Comparison of ENCODE assay signal across 8 mouse cellular contexts in genomic region chr1:189007239-189007979, GRCm38 (mm10). TPM values are rescaled to one million over a fixed set of nuclear protein-coding genes. Genes with fewer than 3 reads are reported as not detected.
DNase-seq lines count a peak whose midpoint lies in the region; ATAC-seq and TF ChIP-seq lines count a peak whose summit lies in the region.

Gene Kctd3, minus strand, starts transcription at chr1:189007841.

- no peaks in the 10 kb centered on the region for H3K9me3 ChIP-seq in hindbrain, postnatal 0 days (ENCODE audit: low read length)

- peak within 1 kb of the TSS; percentile 91 for H3K27ac ChIP-seq in gastrocnemius, adult 2 months
- H3K27ac ChIP-seq in hindbrain, postnatal 0 days: peak within 1 kb of the TSS; percentile 79
- H3K27ac ChIP-seq in left cerebral cortex, adult 2 months: peak within 1 kb of the TSS; percentile 89

- H3K4me2 ChIP-seq in hindbrain, postnatal 0 days (ENCODE audit: low read depth, low read length): peak within 1 kb of the TSS; percentile 93

- H3K9ac ChIP-seq in hindbrain, postnatal 0 days (replicated peaks; ENCODE audit: low read length): peak within 1 kb of the TSS; percentile 98

- WGBS in hindbrain, postnatal 0 days: under 1% methylated on average over 65 of the region's 74 CpGs

- no peaks in the 10 kb centered on the region for H3K27me3 ChIP-seq in hindbrain, postnatal 0 days (ENCODE audit: insufficient read depth, low read length)

- TF ChIP-seq CTCF in gastrocnemius, adult 2 months (IDR thresholded peaks at IDR 0.05): no peak
- no peak for TF ChIP-seq CTCF in hindbrain, postnatal 0 days (IDR thresholded peaks at IDR 0.05; ENCODE audit: low read depth)
- no peak for TF ChIP-seq CTCF in left cerebral cortex, adult 2 months (IDR thresholded peaks at IDR 0.05)

- peak within 1 kb of the TSS; percentile 80 for H3K4me3 ChIP-seq in gastrocnemius, adult 2 months
- H3K4me3 ChIP-seq in hindbrain, postnatal 0 days (ENCODE audit: low read length): peak within 1 kb of the TSS; percentile 97
- H3K4me3 ChIP-seq in left cerebral cortex, adult 2 months: peak within 1 kb of the TSS; percentile 94

- ATAC-seq in common myeloid progenitor, adult 5-6 weeks (replicated peaks; ENCODE audit: low read depth, poor library complexity, severe bottlenecking): peak; percentile 97
- ATAC-seq in hindbrain, postnatal 0 days: peak; percentile 92
- peak; percentile 97 for ATAC-seq in megakaryocyte, adult 5-6 weeks (ENCODE audit: poor library complexity, severe bottlenecking)

- no peaks in the 10 kb centered on the region for H3K36me3 ChIP-seq in hindbrain, postnatal 0 days (ENCODE audit: insufficient read depth, low read length)

- DNase-seq in ZHBTc4 (ENCODE audit: low read depth, low spot score): peak; percentile 97
- peak; percentile 98 for DNase-seq in gastrocnemius, adult 2 months
- DNase-seq in hindbrain, postnatal 0 days (ENCODE audit: low spot score): peak; percentile 96
- DNase-seq in left cerebral cortex, adult 2 months (ENCODE audit: extremely low spot score in 1 of 2, low spot score in 2 of 2): peak; percentile 97 to 100
- DNase-seq in right cerebral cortex, adult 2 months (ENCODE audit: low spot score in 2 of 2): peak; percentile 96 to 99
- DNase-seq in urinary bladder, postnatal 14 days (ENCODE audit: low spot score): peak; percentile 99

- peaks cover 10% of the 10 kb centered on the region for H3K4me1 ChIP-seq in hindbrain, postnatal 0 days (ENCODE audit: insufficient read depth, low read length)

- intact Hi-C loops in gastrocnemius, adult 2 months (cut with DNase I): no loop called here
- intact Hi-C loops in left cerebral cortex, adult 2 months (cut with DNase I): no loop called here

RNA-seq across cellular contexts. Expression of gene Kctd3, which starts in this region (rescaled TPM):
- 17.0 and 20.3 TPM in 2 replicates for total RNA-seq in common myeloid progenitor, adult 5-6 weeks (2017)
- 10 to 100 TPM; 12.3 to 19.9 TPM for total RNA-seq in gastrocnemius, adult 2 months (2021)
- total RNA-seq in hindbrain, postnatal 0 days (2014; rRNA removed): 65.0 and 73.8 TPM in 2 replicates
- polyA plus RNA-seq in hindbrain, postnatal 0 days (2015; fragmentation: Nextera tagmentation; extraction: Ambion mirVana): 40.7 and 45.4 TPM in 2 replicates
- total RNA-seq in left cerebral cortex, adult 2 months (2021): 10 to 100 TPM; 81.3 to 87.4 TPM
- 6.2 and 7.5 TPM in 2 replicates for total RNA-seq in megakaryocyte, adult 5-6 weeks (2015)
- 8.3 and 17.5 TPM in 2 replicates for total RNA-seq in megakaryocyte, adult 5-6 weeks (2017)

Comparison
In these comparisons a context has a peak if more than half of its experiments do, and no peak if none do; other contexts are left out.
1. Peak in every context shown above with its lines: DNase-seq, ATAC-seq, H3K4me3 ChIP-seq and H3K27ac ChIP-seq.